Mouse (Mus musculus): Measurements from ENCODE around the gene Chst4.
A peak's percentile ranks its signal among the peaks of the same experiment; 100 is the strongest.
"Not testable (repeated sequence)": the region's sequence is repeated elsewhere in the genome, so short reads cannot be mapped to it uniquely, and the experiment has no call there.

Gene Chst4

GRCm38 (mm10) chr8:110039659-110040058, at the start of gene Chst4:
Gene Chst4 (minus strand): TSS chr8:110039740.
- no peak for DNase-seq (ENCODE audit: low spot score)

DNA sequence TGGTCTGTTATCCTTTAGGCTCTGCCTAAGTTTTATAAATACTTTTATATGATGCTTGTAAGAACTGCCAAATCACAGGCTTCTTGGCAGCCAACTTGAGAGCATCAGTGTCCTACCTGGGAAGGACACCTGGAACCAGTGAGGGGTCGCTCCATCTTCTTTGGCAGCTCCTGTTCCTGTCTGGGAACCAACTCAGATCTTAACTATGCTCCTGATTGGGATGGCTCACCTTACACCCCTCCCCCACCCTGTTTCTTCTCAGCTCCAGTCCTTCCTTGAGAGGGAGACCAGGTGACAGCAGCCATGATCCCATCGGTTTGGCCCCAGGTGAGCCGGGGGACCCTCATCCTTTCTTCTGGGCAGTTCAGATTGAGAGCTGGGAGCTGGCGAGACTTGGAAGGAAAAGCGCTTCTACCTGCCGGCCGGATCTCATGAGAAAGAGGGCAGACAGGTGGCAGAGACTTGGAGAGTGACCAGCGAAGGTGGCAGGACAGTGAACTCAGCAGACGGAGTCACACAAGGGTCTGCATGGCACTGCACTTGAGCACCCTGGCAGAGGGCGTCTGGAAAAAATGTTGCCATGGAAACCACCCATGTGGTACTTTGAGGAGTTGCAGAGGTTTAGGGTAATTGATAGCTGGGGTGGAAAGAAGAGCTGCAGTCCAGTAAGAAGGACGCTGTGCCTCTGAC, 43.0 kb upstream of the Chst4 start:
- no peak for DNase-seq (ENCODE audit: low spot score)

DNA sequence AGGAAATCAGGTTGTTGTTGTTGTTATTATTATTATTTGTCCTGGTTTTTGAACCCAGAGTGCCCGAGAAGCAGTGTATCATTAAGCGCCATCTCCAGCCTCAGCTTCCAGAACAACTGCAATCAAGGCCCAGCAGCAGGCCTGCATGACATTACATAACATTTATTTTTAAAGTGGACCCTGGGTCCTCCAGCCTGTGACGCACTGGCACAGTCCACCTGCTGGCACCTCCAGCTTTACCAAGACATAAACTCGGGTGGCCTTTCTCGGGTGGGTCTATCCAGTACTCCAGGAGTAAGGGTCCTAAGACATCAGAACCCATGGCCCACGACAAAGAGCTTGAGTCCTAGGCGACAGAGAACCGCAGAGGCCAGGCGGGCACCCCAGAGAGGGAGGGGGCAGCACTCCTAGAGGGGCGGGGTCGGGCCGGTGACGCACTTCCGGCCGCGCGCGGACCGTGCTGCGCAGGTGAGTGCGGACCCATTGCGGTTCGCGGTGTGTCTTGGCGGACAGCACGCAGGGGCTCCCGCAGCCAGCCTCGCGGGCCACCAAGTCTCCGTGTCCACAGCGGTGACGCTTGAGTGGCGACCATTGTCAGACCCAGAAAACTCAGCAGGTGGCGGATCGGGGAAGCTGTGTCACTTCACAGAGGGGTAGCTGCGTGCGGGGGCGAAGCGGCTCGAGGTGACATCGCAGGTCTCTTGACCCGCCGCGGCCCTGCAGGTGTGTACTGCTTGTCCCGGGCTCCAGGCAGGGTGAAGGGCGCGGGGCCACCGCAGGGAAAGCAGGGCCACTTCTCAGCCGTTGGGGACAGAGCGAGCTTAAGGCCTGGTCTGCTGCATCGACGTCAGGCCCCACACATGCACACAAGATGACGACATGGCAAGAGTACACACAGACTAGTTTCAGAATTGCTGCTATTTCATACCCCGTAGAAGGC, 40.0 kb upstream of the Chst4 start, which contains the start of gene Zfp612:
TSS of gene Zfp612 (plus strand) at position 465 of the 940 bp plus-strand sequence.
- peak; percentile 80 for DNase-seq (ENCODE audit: low spot score)

GRCm38 (mm10) chr8:110074496-110074895, 35.0 kb upstream of the Chst4 start:
- DNase-seq (ENCODE audit: low spot score), result no peak

- peak; percentile 84 for DNase-seq (ENCODE audit: low spot score)
These were observed 32.1 kb upstream of the Chst4 start for GRCm38 (mm10) chr8:110071600-110071999.

DNA sequence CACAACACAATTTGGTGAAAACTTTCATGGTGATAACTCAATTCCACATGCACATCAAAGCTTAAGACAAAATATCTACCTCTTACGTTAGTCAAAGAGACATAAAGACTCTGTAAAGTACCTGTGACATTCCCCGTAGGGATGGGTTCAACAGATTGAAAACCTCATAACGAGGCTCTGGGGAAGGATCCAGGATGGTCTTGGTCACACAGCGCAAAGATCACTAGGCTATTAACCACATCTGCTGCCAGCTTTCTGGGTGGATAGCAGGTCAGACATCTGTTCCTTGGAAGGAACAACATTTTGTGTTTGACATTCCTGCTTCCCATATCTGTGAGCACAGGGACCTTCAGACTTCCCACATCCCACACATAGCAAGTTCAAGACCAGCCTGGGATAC, 30.2 kb upstream of the Chst4 start:
- no peak for DNase-seq (ENCODE audit: low spot score)

GRCm38 (mm10) chr8:110065676-110066075, 26.1 kb upstream of the Chst4 start:
- DNase-seq (ENCODE audit: low spot score), result no peak

- no peak for DNase-seq (ENCODE audit: low spot score)
These were observed 25.2 kb upstream of the Chst4 start for GRCm38 (mm10) chr8:110064606-110065365.

GRCm38 (mm10) chr8:110064161-110064560, 24.6 kb upstream of the Chst4 start:
- DNase-seq (ENCODE audit: low spot score), result no peak

GRCm38 (mm10) chr8:110058207-110058606, 18.7 kb upstream of the Chst4 start:
- DNase-seq (ENCODE audit: low spot score), result no peak

DNA sequence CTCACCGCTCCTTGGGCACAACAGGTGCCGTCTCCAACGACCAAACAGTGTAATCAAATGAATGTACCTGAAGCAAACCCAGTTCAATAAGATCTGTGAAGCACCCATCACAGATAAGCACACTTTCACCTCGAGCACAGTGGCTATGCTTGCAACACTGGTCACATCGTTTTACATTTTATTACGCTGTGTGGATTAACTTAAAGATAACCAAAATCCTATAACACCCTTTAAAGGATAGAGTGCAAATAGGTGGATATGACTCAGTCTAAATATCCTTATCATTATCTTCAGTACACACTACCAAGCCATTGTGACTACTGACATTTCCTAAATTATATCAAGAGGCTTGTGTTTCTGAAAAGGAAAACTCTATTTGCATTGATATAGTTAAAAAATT, 11.7 kb upstream of the Chst4 start:
- DNase-seq (ENCODE audit: low spot score), result no peak

DNA sequence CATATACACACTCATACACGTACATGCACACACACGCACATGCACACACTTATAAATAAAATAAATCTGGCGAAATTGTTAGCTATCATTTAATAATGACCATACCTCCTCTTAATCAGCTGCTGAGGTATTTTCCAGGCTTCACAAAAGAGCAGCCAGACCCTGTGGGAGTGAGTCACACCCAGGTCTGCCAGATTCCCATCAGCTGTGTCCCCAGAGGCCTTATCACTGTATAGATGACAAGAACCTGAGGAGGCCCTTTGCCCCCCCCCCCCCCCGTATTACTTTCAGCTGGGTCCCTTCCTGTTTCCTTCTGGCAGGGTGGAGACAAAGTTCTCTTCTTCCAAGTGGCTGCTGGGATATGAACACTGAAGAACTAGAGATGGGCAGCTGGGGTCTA, 969 bp upstream of the Chst4 start:
- no peak for DNase-seq (ENCODE audit: low spot score)

DNA sequence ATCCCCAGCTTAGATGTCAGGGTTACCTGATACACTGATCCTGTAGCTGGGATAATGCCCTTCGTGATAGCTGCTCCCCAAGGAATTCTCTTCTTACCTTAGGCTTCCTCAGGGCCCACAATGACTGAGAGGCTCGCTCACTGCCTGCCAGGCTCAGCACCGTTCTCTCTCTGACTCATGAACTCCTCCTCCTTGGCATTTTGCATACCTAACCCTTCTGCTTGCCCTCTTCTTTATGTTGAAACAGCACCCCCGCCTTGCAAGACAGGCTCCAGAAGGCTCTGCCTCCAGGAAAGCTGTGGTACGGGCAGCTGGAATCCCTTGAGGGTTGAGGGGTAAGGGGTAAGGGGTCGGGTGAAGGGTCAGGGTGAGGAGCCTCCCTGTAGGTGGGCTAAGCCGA, 324 bp downstream of the Chst4 start:
- DNase-seq (ENCODE audit: low spot score), result no peak

GRCm38 (mm10) chr8:110036156-110036555, 3.4 kb downstream of the Chst4 start:
- DNase-seq (ENCODE audit: low spot score), result peak; percentile 49

GRCm38 (mm10) chr8:110034331-110034730, 5.2 kb downstream of the Chst4 start:
- DNase-seq (ENCODE audit: low spot score), result no peak

DNA sequence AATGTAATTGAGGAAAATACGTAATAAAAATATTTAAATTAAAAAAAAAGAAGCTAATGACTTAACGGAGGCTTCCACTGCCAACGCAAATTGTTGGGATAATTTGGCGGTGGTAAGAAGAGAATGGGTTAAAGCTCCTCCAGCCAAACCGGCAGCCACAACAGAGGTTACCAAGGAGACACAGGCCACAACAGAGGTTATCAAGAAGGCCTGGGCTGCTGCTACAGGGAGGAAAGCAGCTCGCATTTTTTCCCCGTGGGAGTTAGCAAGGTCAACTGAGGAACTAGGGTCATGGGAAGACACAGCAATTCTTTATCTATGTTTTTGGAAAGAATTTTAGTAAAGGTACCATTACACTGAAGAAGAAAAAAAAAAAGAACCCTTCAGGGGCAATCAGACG, 5.8 kb downstream of the Chst4 start:
- DNase-seq (ENCODE audit: low spot score), result not testable (repeated sequence)

DNA sequence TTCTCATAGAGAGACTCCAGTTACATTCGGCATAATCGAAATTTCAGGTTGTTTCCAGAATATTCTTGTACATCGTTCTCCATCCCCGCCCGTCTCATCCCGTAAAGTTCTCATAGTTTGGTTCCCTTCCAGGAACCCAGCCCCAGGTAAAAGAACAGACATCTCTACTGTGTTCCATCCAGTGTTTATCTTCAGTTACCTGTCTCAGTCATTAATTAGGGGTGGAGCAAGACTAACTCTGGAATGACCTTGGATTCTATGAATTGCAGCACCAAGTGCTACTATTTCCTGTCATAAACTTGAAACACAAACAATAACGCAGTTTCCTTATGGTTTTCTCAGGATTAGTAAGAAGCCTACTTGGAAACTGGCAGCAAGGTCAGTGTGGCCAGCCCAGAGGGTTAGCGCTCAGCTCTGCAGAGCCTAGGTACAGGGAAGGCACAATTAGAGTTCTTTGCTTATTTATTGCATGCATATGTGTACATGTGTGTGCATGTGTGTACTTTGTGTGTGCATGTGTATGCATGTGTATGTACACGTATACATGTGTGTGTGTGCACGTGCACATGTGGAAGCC, 16.7 kb downstream of the Chst4 start:
- DNase-seq (ENCODE audit: low spot score), result no peak

- no peak for DNase-seq (ENCODE audit: low spot score)
These were observed 17.5 kb downstream of the Chst4 start for GRCm38 (mm10) chr8:110022081-110022480.

DNA sequence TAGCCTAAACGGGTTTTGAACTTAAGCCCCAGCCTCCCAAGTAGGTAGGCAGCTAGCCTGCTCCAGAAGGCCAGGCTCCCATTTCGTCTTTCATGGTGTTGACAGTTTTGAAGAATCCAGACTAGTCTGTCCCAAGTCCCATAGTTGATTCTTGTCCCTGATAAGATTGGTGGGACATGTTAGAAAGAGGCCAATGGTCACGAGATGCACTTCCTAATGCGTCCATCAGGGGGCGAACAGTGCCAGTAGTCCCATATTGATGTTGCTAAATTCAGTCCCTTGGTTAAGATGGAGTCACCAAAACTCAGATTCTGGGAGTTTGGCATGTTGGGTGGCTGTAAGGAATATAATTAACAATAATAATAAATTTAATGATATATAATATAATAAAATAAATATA, 28.7 kb downstream of the Chst4 start:
- peak; percentile 78 for DNase-seq (ENCODE audit: low spot score)

DNA sequence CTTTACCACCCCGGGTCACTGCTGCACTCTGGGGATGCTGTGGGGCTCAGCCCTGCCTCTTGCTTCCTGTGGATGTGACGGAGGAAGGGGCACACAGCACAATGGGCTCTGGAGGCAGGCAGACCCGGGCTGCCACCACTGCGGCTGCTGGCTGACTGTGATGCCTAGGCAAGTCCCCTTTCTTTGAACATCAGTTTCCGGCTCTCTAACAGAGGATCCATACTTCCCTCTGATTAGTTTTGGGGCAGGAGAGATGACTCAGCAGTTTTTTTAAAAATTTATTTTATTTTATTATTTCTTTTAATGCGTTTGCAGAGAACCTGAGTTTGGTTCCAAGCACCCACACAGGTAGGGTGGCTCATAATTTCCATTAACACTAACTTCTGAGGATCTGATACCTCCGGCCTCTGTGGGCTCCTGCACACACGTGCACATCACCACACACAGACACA, 30.5 kb downstream of the Chst4 start:
- no peak for DNase-seq (ENCODE audit: low spot score)

DNA sequence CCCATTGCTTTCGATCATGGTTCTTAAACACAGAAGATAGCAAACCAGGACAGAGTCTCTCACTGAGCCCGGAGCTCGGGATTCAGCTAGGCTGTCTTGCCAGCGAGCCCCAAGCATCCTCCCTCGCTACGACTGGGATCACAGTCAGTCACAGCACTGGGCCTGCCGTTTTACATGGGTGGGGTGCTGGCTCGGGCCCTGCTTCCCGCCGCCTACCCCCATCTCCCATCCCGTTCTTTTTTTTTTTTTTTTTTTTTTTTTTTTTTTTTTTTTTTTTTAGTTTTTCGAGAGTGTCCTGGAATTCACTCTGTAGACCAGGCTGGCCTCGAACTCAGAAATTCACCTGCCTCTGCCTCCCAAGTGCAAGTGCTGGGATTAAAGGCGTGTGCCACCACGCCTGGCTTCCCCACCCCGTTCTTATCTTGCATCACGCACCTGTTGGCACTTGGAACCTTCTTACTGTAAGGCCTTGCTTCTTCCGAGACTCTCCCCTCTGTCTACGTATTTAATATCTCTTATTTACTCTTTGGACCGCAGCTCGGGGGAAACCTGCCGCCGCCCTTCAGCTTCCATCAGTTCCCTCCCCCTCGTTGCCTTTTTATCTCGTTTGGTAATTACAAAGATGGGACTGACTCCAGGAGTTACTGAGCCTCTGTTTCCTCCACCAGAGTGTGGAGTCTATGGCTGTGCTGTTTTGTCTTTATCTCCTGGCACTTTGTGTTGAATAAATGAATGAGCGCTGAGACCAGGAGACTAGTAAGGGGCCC, 31.1 kb downstream of the Chst4 start:
- no peak for DNase-seq (ENCODE audit: low spot score)
